Mouse (Mus musculus): ENCODE data around the gene Dennd1c.

GRCm38 (mm10) chr17:57029691-57030090 is 48.6 kb downstream of the Dennd1c start:
- TF ChIP-seq ZNF384 (IDR thresholded peaks at IDR 0.05; ENCODE audit: low read depth, low read length), result no peak
- no peak for TF ChIP-seq ZC3H11A (IDR thresholded peaks at IDR 0.05; ENCODE audit: borderline replicate concordance, low read depth, low read length)

Measured in ES-E14 (cell line).